Mouse (Mus musculus) adrenal gland, postnatal 10 days (tissue): ENCODE measurements around the gene Prkag2. TPM values are rescaled to one million over a fixed set of nuclear protein-coding genes. Genes with fewer than 3 reads are reported as not detected.
"Not testable (repeated sequence)": the region's sequence is repeated elsewhere in the genome, so short reads cannot be mapped to it uniquely, and the experiment has no call there.

Source experiments
- DNase-seq: peaks from one replicate; pipeline ENCODE4 v3.0.0; 2021; ENCODE audit warnings: mixed read lengths
- total RNA-seq, 2 experiments: library from RNA; stranded (reverse); gene quantifications; 2 replicates each; pipeline ENCODE4 v1.2.3; 2021

The Prkag2 gene
- total RNA-seq, 2 experiments from 2014 or later = 76.5 to 129 TPM

GRCm38 (mm10) chr5:24863804-24864203 is 236.6 kb downstream of the Prkag2 start:
- no peak for DNase-seq

GRCm38 (mm10) chr5:24861449-24861930 is 239.0 kb downstream of the Prkag2 start:
- DNase-seq = no peak

- DNase-seq = peak; percentile 75
Observed at GRCm38 (mm10) chr5:24860635-24861448, 239.6 kb downstream of the Prkag2 start.

- DNase-seq = no peak
Observed at GRCm38 (mm10) chr5:24859771-24860540, 240.5 kb downstream of the Prkag2 start.

- DNase-seq = no peak
Observed at GRCm38 (mm10) chr5:24854827-24855600, 245.4 kb downstream of the Prkag2 start.

- peak; percentile 69 for DNase-seq
Observed at GRCm38 (mm10) chr5:24854256-24854655, 246.2 kb downstream of the Prkag2 start.

- not testable (repeated sequence) for DNase-seq
Observed at GRCm38 (mm10) chr5:24848261-24848660, 252.2 kb downstream of the Prkag2 start.

- no peak for DNase-seq
Observed at GRCm38 (mm10) chr5:24843841-24844240, 256.6 kb downstream of the Prkag2 start.

GRCm38 (mm10) chr5:24843103-24843475 is 257.4 kb downstream of the Prkag2 start:
- no peak for DNase-seq

- peak; percentile 98 for DNase-seq
Observed at GRCm38 (mm10) chr5:24842274-24843102, 258.0 kb downstream of the Prkag2 start, which contains the start of gene Rheb. TSS of gene Rheb (minus strand) at chr5:24842624.

GRCm38 (mm10) chr5:24841662-24842273 is 258.7 kb downstream of the Prkag2 start:
- DNase-seq = peak; percentile 67

GRCm38 (mm10) chr5:24840975-24841431 is 259.4 kb downstream of the Prkag2 start:
- peak; percentile 36 for DNase-seq

- DNase-seq = no peak
Observed at GRCm38 (mm10) chr5:24834491-24834890, 266.0 kb downstream of the Prkag2 start.

- DNase-seq = no peak
Observed at GRCm38 (mm10) chr5:24831912-24832311, 268.5 kb downstream of the Prkag2 start.

GRCm38 (mm10) chr5:24828446-24828845 is 272.0 kb downstream of the Prkag2 start:
- no peak for DNase-seq

- DNase-seq = no peak
Observed at GRCm38 (mm10) chr5:24827173-24827572, 273.3 kb downstream of the Prkag2 start.

GRCm38 (mm10) chr5:24826056-24826770 is 274.2 kb downstream of the Prkag2 start:
- DNase-seq = no peak

- DNase-seq = no peak
Observed at GRCm38 (mm10) chr5:24825365-24826055, 274.9 kb downstream of the Prkag2 start.

- DNase-seq = no peak
Observed at GRCm38 (mm10) chr5:24823864-24824405, 276.5 kb downstream of the Prkag2 start.
